Mouse (Mus musculus) lung, postnatal 0 days (tissue): ENCODE measurements around the gene Arhgef40. TPM values are rescaled to one million over a fixed set of nuclear protein-coding genes. Genes with fewer than 3 reads are reported as not detected.
"Not testable (repeated sequence)": the region's sequence is repeated elsewhere in the genome, so short reads cannot be mapped to it uniquely, and the experiment has no call there.

Experiments
- ATAC-seq: fragments of 200-750 bp; cut with Nextera tagmentation; 2 replicates; pipeline ENCODE4 v1.8.0; 2017; ENCODE audit warnings: moderate library complexity
- DNase-seq: peaks from one replicate; pipeline ENCODE4 v3.0.0-alpha.2; 2016; ENCODE audit warnings: low spot score
- H3K27ac ChIP-seq: fragments of 300-500 bp; sonication (generic); 2 replicates; pipeline ENCODE4 v1.5.1; 2014; ENCODE audit warnings: antibody characterized with exemption, mild to moderate bottlenecking, low read length, mixed read lengths
- H3K27me3 ChIP-seq: fragments of 300-500 bp; sonication (generic); replicated peaks from 2 replicates; pipeline ENCODE4 v1.6.1; 2014; ENCODE audit warnings: low read length, mixed read lengths; ENCODE audit not compliant: insufficient read depth
- H3K36me3 ChIP-seq: fragments of 300-500 bp; sonication (generic); 2 replicates; pipeline ENCODE4 v1.6.1; 2014; ENCODE audit warnings: low read length, mixed read lengths; ENCODE audit not compliant: insufficient read depth
- H3K4me1 ChIP-seq: fragments of 300-500 bp; sonication (generic); 2 replicates; pipeline ENCODE4 v1.6.1; 2014; ENCODE audit warnings: antibody characterized with exemption, low read depth, low read length, mixed read lengths; ENCODE audit not compliant: insufficient read depth
- H3K4me2 ChIP-seq: fragments of 300-500 bp; sonication (generic); replicated peaks from 2 replicates; pipeline ENCODE4 v1.6.1; 2014; ENCODE audit warnings: low read depth, mild to moderate bottlenecking, low read length, moderate library complexity, mixed read lengths
- H3K4me3 ChIP-seq: fragments of 300-500 bp; sonication (generic); 2 replicates; pipeline ENCODE4 v1.5.1; 2014; ENCODE audit warnings: low read depth, low read length
- H3K9ac ChIP-seq: fragments of 300-500 bp; sonication (generic); replicated peaks from 2 replicates; pipeline ENCODE4 v1.6.1; 2014; ENCODE audit warnings: low read depth, mild to moderate bottlenecking
- H3K9me3 ChIP-seq: fragments of 300-500 bp; sonication (generic); 2 replicates; pipeline ENCODE4 v1.6.1; 2016; ENCODE audit warnings: low read length, mixed read lengths
- CTCF ChIP-seq: IDR thresholded peaks from 2 replicates; pipeline ENCODE4 v1.5.1; 2016; ENCODE audit warnings: antibody characterized with exemption, mild to moderate bottlenecking
- EP300 ChIP-seq: IDR thresholded peaks from 2 replicates; pipeline ENCODE4 v1.6.1; 2016; ENCODE audit warnings: antibody characterized with exemption, mild to moderate bottlenecking, control low read depth
- WGBS: fragments of 180-500 bp; shearing (Covaris S2); extraction: QIAGEN DNeasy Blood & Tissue Kit; methylation state at CpG from one replicate; pipeline ENCODE4 v1.1.7; 2014; 5-methylcytosine and 5-hydroxymethylcytosine counted together
- polyA plus RNA-seq: library from polyadenylated mRNA; unstranded; fragments of >200 nt; fragmentation: Nextera tagmentation; extraction: Ambion mirVana; gene quantifications from 2 replicates; pipeline ENCODE4 v1.2.1, GENCODE M21; 2015

The Arhgef40 gene
- polyA plus RNA-seq, 1 experiment from 2014 or later = 46.3 TPM

- ATAC-seq (no peak), DNase-seq (peak; percentile 54)
- Histone ChIP-seq H3K4me2 (peak overlapping the region; percentile 53), H3K27ac (peak overlapping the region; percentile 80), H3K4me1 (no peaks in the 10 kb centered on the region; the same call in 1 of the 2 replicates), H3K4me3 (no peak overlapping the region), H3K36me3 (no peaks in the 10 kb centered on the region), H3K9me3 (no peaks in the 10 kb centered on the region), H3K9ac (no peak overlapping the region), H3K27me3 (no peaks in the 10 kb centered on the region)
- 60% methylated on average over 3 of the region's 3 CpGs for WGBS
- TF ChIP-seq CTCF (no peak), EP300 (no peak)
Measured at GRCm38 (mm10) chr14:52022244-52022708, 37.8 kb downstream of the Arhgef40 start.

- peak; percentile 97 for DNase-seq
- TF ChIP-seq EP300 (peak; percentile 75), CTCF (peak; percentile 86)
- no peak overlapping the region; the same call in 1 of the 2 replicates for H3K9ac ChIP-seq
- H3K4me1 ChIP-seq = no peaks in the 10 kb centered on the region; the same call in 1 of the 2 replicates
- ATAC-seq = peak; percentile 44
- H3K4me3 ChIP-seq = peak overlapping the region; percentile 35
- H3K4me2 ChIP-seq = peak overlapping the region; percentile 53
- H3K36me3 ChIP-seq = no peaks in the 10 kb centered on the region
- no peaks in the 10 kb centered on the region for H3K27me3 ChIP-seq
- H3K9me3 ChIP-seq = no peaks in the 10 kb centered on the region
- 5% methylated on average over 23 of the region's 23 CpGs for WGBS
- peak overlapping the region; percentile 80 for H3K27ac ChIP-seq
Measured at GRCm38 (mm10) chr14:52022709-52023459, 38.4 kb downstream of the Arhgef40 start.

- no peak overlapping the region for H3K4me2 ChIP-seq
- 82% methylated on average over 2 of the region's 2 CpGs for WGBS
- H3K36me3 ChIP-seq = no peaks in the 10 kb centered on the region
- TF ChIP-seq CTCF (no peak), EP300 (no peak)
- H3K9me3 ChIP-seq = no peaks in the 10 kb centered on the region
- no peaks in the 10 kb centered on the region for H3K27me3 ChIP-seq
- DNase-seq (no peak), ATAC-seq (no peak)
- no peaks in the 10 kb centered on the region; the same call in 1 of the 2 replicates for H3K4me1 ChIP-seq
- H3K9ac ChIP-seq = no peak overlapping the region
- H3K4me3 ChIP-seq = no peak overlapping the region
- H3K27ac ChIP-seq = 0 out of 2 replicates have a peak overlapping the region, but pooled peaks have one; percentile 2
Measured at GRCm38 (mm10) chr14:52024133-52024532, 39.6 kb downstream of the Arhgef40 start.

GRCm38 (mm10) chr14:52026342-52026741 lies 41.8 kb downstream of the Arhgef40 start:
- no peak for ATAC-seq
- no peaks in the 10 kb centered on the region for H3K36me3 ChIP-seq
- H3K4me1 ChIP-seq = no peaks in the 10 kb centered on the region
- no peak overlapping the region for H3K4me3 ChIP-seq
- no peaks in the 10 kb centered on the region for H3K27me3 ChIP-seq
- H3K4me2 ChIP-seq = no peak overlapping the region
- 75% methylated on average over 4 of the region's 4 CpGs for WGBS
- no peak for DNase-seq
- TF ChIP-seq EP300 = no peak
- no peak for TF ChIP-seq CTCF
- H3K9me3 ChIP-seq = no peaks in the 10 kb centered on the region
- H3K9ac ChIP-seq = no peak overlapping the region
- no peak overlapping the region for H3K27ac ChIP-seq

GRCm38 (mm10) chr14:52035926-52036325 lies 51.4 kb downstream of the Arhgef40 start:
- Histone ChIP-seq H3K4me2 (no peak overlapping the region), H3K4me3 (no peak overlapping the region)
- ATAC-seq = peak; percentile 30

GRCm38 (mm10) chr14:52039332-52039731 lies 54.8 kb downstream of the Arhgef40 start:
- Histone ChIP-seq H3K4me1 (no peaks in the 10 kb centered on the region), H3K9me3 (no peaks in the 10 kb centered on the region), H3K27ac (no peak overlapping the region), H3K27me3 (no peaks in the 10 kb centered on the region), H3K4me2 (no peak overlapping the region), H3K4me3 (no peak overlapping the region), H3K9ac (no peak overlapping the region), H3K36me3 (no peaks in the 10 kb centered on the region)
- ATAC-seq (no peak), DNase-seq (no peak)
- 75% methylated on average over 5 of the region's 5 CpGs for WGBS
- TF ChIP-seq CTCF = no peak
- no peak for TF ChIP-seq EP300

More at GRCm38 (mm10) chr14:52035926-52036325, 51.4 kb downstream of the Arhgef40 start:
- no peak overlapping the region for H3K9ac ChIP-seq
- TF ChIP-seq EP300 (0 out of 2 replicates have a peak, but pooled peaks have one; percentile 7), CTCF (no peak)
- no peak overlapping the region for H3K27ac ChIP-seq
- 55% methylated on average over 6 of the region's 6 CpGs for WGBS
- no peaks in the 10 kb centered on the region for H3K4me1 ChIP-seq
- no peaks in the 10 kb centered on the region for H3K27me3 ChIP-seq
- DNase-seq = no peak
- H3K9me3 ChIP-seq = no peaks in the 10 kb centered on the region
- H3K36me3 ChIP-seq = no peaks in the 10 kb centered on the region

- not testable (repeated sequence) for ATAC-seq, H3K27me3 ChIP-seq, H3K4me3 ChIP-seq, H3K4me2 ChIP-seq, DNase-seq, H3K4me1 ChIP-seq, H3K9me3 ChIP-seq, H3K9ac ChIP-seq, H3K36me3 ChIP-seq, H3K27ac ChIP-seq
- WGBS = 50% methylated on average over 3 of the region's 3 CpGs
Measured at GRCm38 (mm10) chr14:52042359-52042758, 57.8 kb downstream of the Arhgef40 start, which contains the start of gene Olfr221. Olfr221 (minus strand) TSS chr14:52042459.
